Mouse (Mus musculus): Measurements from ENCODE around the gene Rsph10b. TPM values are rescaled to one million over a fixed set of nuclear protein-coding genes. Genes with fewer than 3 reads are reported as not detected.

The Rsph10b gene
- total and polyA plus RNA-seq, 3 experiments: 0.30 to 0.47 TPM; not detected in 1

GRCm38 (mm10) chr5:143976726-143977431 is 44.0 kb downstream of the Rsph10b start:
- H3K79me2 ChIP-seq (replicated peaks; ENCODE audit: control insufficient read depth, insufficient read depth, low read length): no peaks in the 10 kb centered on the region
- 62% methylated on average over 16 of the region's 16 CpGs for WGBS
- TF ChIP-seq POLR2A (IDR thresholded peaks at IDR 0.05; ENCODE audit: insufficient read depth, low read depth, low read length): no peak
- TF ChIP-seq CTCF (IDR thresholded peaks at IDR 0.05): no peak
- TF ChIP-seq EP300 (IDR thresholded peaks at IDR 0.05; ENCODE audit: insufficient read depth, low read depth, low read length): no peak
- no peak overlapping the region for H3K9ac ChIP-seq (ENCODE audit: low read depth, low read length)
- intact Hi-C loops (cut with DNase I): loop anchor here (5.0 kb wide), 1 partner anchor 245 kb away; the partner anchor contains the start of gene Usp42
- no peak overlapping the region for H3K4me3 ChIP-seq
- no peaks in the 10 kb centered on the region for H3K27me3 ChIP-seq (ENCODE audit: control insufficient read depth, insufficient read depth, low read length)
- H3K4me1 ChIP-seq (ENCODE audit: control insufficient read depth, insufficient read depth, low read length): no peaks in the 10 kb centered on the region
- no peaks in the 10 kb centered on the region for H3K36me3 ChIP-seq (ENCODE audit: control insufficient read depth, insufficient read depth, low read length)
- no peak for DNase-seq
- no peak overlapping the region for H3K27ac ChIP-seq

GRCm38 (mm10) chr5:143980858-143981257 is 48.0 kb downstream of the Rsph10b start:
- Histone ChIP-seq H3K27ac (no peak overlapping the region), H3K9ac (ENCODE audit: low read depth, low read length) (no peak overlapping the region), H3K36me3 (ENCODE audit: control insufficient read depth, insufficient read depth, low read length) (no peaks in the 10 kb centered on the region), H3K4me3 (no peak overlapping the region), H3K4me1 (ENCODE audit: control insufficient read depth, insufficient read depth, low read length) (no peaks in the 10 kb centered on the region), H3K27me3 (ENCODE audit: control insufficient read depth, insufficient read depth, low read length) (no peaks in the 10 kb centered on the region), H3K79me2 (replicated peaks; ENCODE audit: control insufficient read depth, insufficient read depth, low read length) (no peaks in the 10 kb centered on the region)
- intact Hi-C loops (cut with DNase I): no loop called here
- no peak for DNase-seq
- 39% methylated on average over 9 of the region's 9 CpGs for WGBS
- TF ChIP-seq POLR2A (IDR thresholded peaks at IDR 0.05; ENCODE audit: insufficient read depth, low read depth, low read length): no peak
- no peak for TF ChIP-seq EP300 (IDR thresholded peaks at IDR 0.05; ENCODE audit: insufficient read depth, low read depth, low read length)
- TF ChIP-seq CTCF (IDR thresholded peaks at IDR 0.05): no peak

- 64% methylated on average over 2 of the region's 2 CpGs for WGBS
- intact Hi-C loops (cut with DNase I): no loop called here
- H3K36me3 ChIP-seq (ENCODE audit: control insufficient read depth, insufficient read depth, low read length): no peaks in the 10 kb centered on the region
Measured at GRCm38 (mm10) chr5:143982361-143982760, 49.5 kb downstream of the Rsph10b start.

GRCm38 (mm10) chr5:143985381-143985780 is 52.5 kb downstream of the Rsph10b start:
- no peaks in the 10 kb centered on the region for H3K27me3 ChIP-seq (ENCODE audit: control insufficient read depth, insufficient read depth, low read length)
- 68% methylated on average over 7 of the region's 7 CpGs for WGBS
- DNase-seq: no peak
- no peak overlapping the region for H3K4me3 ChIP-seq
- no peaks in the 10 kb centered on the region for H3K4me1 ChIP-seq (ENCODE audit: control insufficient read depth, insufficient read depth, low read length)
- H3K9ac ChIP-seq (ENCODE audit: low read depth, low read length): no peak overlapping the region
- H3K36me3 ChIP-seq (ENCODE audit: control insufficient read depth, insufficient read depth, low read length): no peaks in the 10 kb centered on the region
- no peak overlapping the region for H3K27ac ChIP-seq
- H3K79me2 ChIP-seq (replicated peaks; ENCODE audit: control insufficient read depth, insufficient read depth, low read length): no peaks in the 10 kb centered on the region
- intact Hi-C loops (cut with DNase I): no loop called here
- TF ChIP-seq CTCF (IDR thresholded peaks at IDR 0.05): no peak
- no peak for TF ChIP-seq POLR2A (IDR thresholded peaks at IDR 0.05; ENCODE audit: insufficient read depth, low read depth, low read length)
- no peak for TF ChIP-seq EP300 (IDR thresholded peaks at IDR 0.05; ENCODE audit: insufficient read depth, low read depth, low read length)

More at GRCm38 (mm10) chr5:143982361-143982760, 49.5 kb downstream of the Rsph10b start:
- no peak for DNase-seq
- no peak overlapping the region for H3K9ac ChIP-seq (ENCODE audit: low read depth, low read length)
- H3K79me2 ChIP-seq (replicated peaks; ENCODE audit: control insufficient read depth, insufficient read depth, low read length): no peaks in the 10 kb centered on the region
- no peak overlapping the region for H3K4me3 ChIP-seq
- H3K27me3 ChIP-seq (ENCODE audit: control insufficient read depth, insufficient read depth, low read length): no peaks in the 10 kb centered on the region
- H3K27ac ChIP-seq: no peak overlapping the region
- no peaks in the 10 kb centered on the region for H3K4me1 ChIP-seq (ENCODE audit: control insufficient read depth, insufficient read depth, low read length)
- TF ChIP-seq CTCF (IDR thresholded peaks at IDR 0.05) (no peak), POLR2A (IDR thresholded peaks at IDR 0.05; ENCODE audit: insufficient read depth, low read depth, low read length) (no peak), EP300 (IDR thresholded peaks at IDR 0.05; ENCODE audit: insufficient read depth, low read depth, low read length) (no peak)

GRCm38 (mm10) chr5:143987596-143987995 is 54.8 kb downstream of the Rsph10b start:
- Histone ChIP-seq H3K36me3 (ENCODE audit: control insufficient read depth, insufficient read depth, low read length) (no peaks in the 10 kb centered on the region), H3K4me1 (ENCODE audit: control insufficient read depth, insufficient read depth, low read length) (no peaks in the 10 kb centered on the region), H3K9ac (ENCODE audit: low read depth, low read length) (no peak overlapping the region), H3K27me3 (ENCODE audit: control insufficient read depth, insufficient read depth, low read length) (no peaks in the 10 kb centered on the region), H3K79me2 (replicated peaks; ENCODE audit: control insufficient read depth, insufficient read depth, low read length) (no peaks in the 10 kb centered on the region), H3K4me3 (no peak overlapping the region), H3K27ac (no peak overlapping the region)
- no peak for DNase-seq
- TF ChIP-seq POLR2A (IDR thresholded peaks at IDR 0.05; ENCODE audit: insufficient read depth, low read depth, low read length) (no peak), EP300 (IDR thresholded peaks at IDR 0.05; ENCODE audit: insufficient read depth, low read depth, low read length) (no peak), CTCF (IDR thresholded peaks at IDR 0.05) (no peak)
- WGBS: 93% methylated on average over 3 of the region's 3 CpGs
- intact Hi-C loops (cut with DNase I): no loop called here

GRCm38 (mm10) chr5:143989046-143989445 is 56.2 kb downstream of the Rsph10b start:
- H3K79me2 ChIP-seq (replicated peaks; ENCODE audit: control insufficient read depth, insufficient read depth, low read length): no peaks in the 10 kb centered on the region
- DNase-seq: no peak
- no peaks in the 10 kb centered on the region for H3K4me1 ChIP-seq (ENCODE audit: control insufficient read depth, insufficient read depth, low read length)
- intact Hi-C loops (cut with DNase I): no loop called here
- TF ChIP-seq CTCF (IDR thresholded peaks at IDR 0.05) (no peak), EP300 (IDR thresholded peaks at IDR 0.05; ENCODE audit: insufficient read depth, low read depth, low read length) (no peak), POLR2A (IDR thresholded peaks at IDR 0.05; ENCODE audit: insufficient read depth, low read depth, low read length) (no peak)
- no peaks in the 10 kb centered on the region; the same call in 1 of the 2 replicates for H3K36me3 ChIP-seq (ENCODE audit: control insufficient read depth, insufficient read depth, low read length)
- 85% methylated on average over 4 of the region's 4 CpGs for WGBS
- no peak overlapping the region for H3K27ac ChIP-seq
- no peaks in the 10 kb centered on the region for H3K27me3 ChIP-seq (ENCODE audit: control insufficient read depth, insufficient read depth, low read length)
- H3K9ac ChIP-seq (ENCODE audit: low read depth, low read length): no peak overlapping the region
- H3K4me3 ChIP-seq: no peak overlapping the region
